Mouse (Mus musculus) urinary bladder, adult 2 months (tissue): ENCODE data around the gene Gfra1. TPM values are rescaled to one million over a fixed set of nuclear protein-coding genes. Genes with fewer than 3 reads are reported as not detected.
A peak's percentile ranks its signal among the peaks of the same experiment; 100 is the strongest.

Experiments used
- DNase-seq: peaks from one replicate; pipeline ENCODE4 v3.0.0; 2022; ENCODE audit warnings: low spot score
- polyA plus RNA-seq: library from polyadenylated mRNA; depleted of rRNA; stranded (reverse); fragments of >200 nt; gene quantifications from 2 replicates; pipeline ENCODE4 v1.2.3, GENCODE M21; 2012; rRNA removed

Gfra1 gene
- 4.7 and 6.4 TPM in 2 replicates for polyA plus RNA-seq

DNA sequence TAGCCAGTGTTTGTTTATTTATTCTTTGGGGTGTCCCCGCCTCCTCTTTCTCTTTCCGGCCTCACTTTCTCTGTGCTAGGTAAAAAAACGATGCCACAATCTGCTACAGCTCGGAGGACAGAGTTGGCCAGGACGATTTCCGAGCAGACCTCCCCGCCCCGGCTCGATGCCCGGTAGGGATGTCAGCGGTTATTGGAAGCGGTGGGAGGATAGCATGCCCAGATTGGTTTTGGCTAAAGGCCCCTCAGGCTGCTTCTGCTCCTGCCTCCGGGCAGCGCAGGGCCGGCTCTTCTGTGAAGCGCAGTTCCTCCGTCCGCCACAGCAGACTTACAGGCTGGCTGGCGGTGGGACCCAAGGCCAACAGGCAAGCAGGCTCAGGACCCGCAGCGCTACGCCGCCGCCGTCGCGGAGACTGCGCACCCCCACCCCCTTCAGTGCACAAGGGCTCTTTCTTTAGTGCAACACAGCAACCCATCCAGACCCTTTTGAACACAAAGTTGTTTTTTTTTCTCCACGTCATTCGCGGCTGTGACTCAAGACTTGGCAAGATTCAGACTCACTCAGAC, at the start of gene Gfra1:
TSS of gene Gfra1 (minus strand) at position 414 of the 566 bp plus-strand sequence.
- no peak for DNase-seq

DNA sequence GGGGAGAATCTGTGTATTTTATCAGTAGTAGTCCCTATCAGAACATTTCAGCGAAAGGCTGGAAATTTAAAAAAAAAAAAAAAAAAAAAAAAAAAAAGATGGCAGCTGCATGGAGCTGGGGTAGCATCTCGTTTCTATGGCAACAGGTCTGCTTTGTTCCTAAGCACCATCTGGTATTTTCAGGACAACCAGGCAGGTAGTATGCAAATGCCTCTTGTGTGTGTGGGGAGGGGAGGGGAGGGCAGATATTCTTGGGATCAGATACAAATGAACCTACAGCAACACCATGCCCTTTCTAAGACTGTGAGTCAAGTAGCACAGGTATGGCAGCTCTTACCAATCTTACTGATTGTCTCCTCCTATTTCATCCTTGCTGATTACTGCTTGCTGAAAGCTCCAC, 44.3 kb upstream of the Gfra1 start:
- DNase-seq, result no peak

DNA sequence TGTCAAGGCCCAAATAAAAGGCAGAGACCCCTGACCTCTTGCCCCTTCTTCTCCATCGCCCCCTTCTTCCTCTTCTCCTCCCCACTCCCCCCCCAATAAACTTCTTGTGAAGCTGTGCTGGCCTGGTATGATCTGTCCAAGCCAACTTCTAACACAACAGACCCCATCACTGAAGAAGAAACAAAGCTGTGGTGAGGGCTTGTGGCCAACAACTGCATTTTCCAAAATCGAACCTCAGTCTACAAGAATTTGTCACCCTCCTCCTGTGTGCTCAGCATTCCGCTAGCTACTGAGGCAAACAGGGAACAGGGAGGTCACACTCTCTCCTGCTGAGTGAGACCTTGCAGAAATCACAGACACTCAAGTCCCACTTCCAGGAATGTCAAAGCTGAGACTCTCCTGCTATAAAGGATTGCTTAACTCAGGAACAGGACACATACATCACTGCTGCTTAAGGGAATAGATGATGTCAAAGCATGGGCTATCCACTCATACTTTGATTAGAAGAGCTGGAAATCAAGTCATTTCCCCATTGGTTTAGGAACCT, 43.8 kb upstream of the Gfra1 start:
- DNase-seq, result no peak

DNA sequence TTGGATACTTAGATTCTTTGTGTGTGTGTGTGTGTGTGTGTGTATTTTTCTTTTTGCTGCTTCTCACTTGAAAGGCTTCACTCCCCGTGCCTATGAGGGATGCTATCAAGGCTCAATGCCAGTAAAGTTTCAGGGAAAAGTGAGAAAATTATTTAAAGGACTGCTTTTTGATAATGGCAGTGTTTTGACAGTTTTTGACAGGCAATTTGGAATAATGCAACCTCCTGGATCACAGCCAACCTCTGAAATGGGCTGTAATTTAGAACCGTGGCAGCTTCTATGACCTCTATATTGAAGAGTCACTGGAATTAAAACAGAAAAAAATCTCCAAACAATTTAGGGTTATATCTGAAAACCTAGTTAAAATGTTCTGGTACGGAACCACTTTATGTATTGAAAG, 41.4 kb upstream of the Gfra1 start:
- no peak for DNase-seq

DNA sequence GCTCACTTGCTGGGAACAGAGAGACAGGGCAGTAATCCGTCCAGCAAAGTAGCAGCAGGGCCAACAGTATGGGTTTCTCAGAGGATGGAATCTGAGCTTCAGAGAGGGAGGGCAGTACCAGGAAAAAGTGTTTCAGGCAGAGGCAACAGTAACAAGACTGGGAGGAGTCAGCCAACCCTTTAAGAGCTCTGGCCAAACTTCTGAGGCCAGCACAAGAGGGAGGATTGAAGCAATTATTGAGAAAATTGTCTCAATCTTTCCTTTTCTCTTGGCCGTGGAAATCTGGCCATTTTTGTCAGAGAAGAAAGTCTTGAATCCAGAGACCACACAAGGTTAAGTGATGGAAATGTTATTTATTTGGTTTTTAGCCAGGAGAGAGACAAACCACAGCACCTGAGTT, 31.0 kb upstream of the Gfra1 start:
- DNase-seq, result no peak

DNA sequence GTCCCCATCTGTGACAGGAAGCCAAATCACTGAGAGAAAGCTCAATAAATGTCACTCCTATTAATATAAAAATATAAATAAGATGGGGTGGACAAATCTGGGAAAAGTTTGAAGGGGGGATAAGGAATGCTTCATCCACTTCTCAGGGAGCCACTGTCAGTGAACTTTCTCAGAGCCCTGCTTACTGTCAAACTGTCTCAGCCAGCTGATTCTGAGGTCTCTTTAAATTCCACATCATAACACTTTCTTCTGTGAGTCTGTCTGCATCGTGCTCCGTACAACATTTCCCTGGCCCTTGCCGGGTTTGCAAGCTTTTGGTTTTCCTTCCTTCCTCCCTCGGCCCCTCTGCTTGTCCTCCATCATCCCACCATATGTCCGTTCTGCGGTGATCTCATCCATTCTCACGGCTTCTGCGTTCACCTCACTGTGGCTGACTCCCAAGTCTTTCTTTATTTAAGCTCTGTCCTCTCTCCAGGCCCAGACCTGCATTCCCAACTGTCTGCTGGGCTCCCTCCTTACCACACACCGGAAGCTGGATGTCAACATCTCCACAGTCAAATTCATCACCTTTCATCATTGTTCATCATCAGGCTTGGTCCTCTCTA, 26.8 kb upstream of the Gfra1 start:
- DNase-seq, result no peak

DNA sequence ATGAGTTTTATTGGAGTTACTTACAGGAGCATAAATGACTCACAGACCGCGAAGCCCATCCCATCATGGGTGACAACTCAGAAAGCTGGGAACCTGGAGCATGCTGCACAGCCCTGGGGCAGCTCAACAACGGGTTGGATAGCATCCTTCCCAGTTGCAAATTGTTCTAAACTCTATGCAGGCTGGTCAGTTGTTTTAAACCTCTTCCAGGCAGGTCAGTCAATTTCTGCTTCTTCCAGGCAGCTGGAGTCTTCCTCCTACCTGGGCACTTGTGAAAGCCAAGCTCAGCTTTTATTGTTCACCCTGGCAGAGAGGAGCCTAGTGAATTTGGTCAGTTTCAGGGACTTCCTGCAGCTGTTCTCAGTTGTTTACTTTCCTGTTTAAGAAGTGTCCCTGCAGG, 18.5 kb upstream of the Gfra1 start:
- no peak for DNase-seq

DNA sequence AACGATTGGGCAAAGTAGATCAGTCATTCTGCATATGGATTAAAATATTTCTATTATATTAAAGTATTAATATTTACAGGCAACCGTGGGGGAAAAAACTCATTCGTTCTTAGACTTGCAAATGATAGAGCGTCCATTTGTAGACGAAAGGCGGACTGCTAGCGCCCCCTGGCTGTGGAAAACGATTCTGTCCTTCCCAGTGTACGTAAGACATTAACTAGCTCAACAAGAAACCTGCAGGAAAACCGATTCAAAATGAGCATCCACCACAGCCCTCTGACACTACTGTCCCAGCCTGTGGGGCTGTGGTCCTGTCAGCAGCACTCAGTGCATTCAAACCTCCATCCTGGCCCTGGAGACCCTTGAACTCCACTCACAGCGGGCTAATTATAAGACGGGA, 13.7 kb upstream of the Gfra1 start:
- DNase-seq, result peak; percentile 73

DNA sequence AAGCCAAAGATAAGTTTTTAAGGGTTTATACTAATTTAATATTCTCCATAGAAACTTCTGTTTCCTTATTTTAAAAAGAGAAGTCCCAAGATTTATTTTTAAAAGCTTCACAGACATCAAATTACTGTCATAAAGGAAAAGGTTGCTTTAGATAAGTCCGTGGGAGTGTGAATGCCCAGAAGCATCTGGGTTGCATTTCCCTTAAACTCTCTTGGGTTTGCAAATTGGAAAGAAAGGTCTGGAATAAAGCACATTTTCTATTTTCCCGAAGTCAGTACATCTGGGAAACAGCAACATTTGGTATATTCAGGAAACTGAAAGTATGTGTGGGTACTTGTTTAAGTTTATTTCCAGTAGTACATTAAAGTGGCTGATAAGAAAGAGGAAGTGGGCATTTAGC, 12.6 kb upstream of the Gfra1 start:
- DNase-seq, result no peak

DNA sequence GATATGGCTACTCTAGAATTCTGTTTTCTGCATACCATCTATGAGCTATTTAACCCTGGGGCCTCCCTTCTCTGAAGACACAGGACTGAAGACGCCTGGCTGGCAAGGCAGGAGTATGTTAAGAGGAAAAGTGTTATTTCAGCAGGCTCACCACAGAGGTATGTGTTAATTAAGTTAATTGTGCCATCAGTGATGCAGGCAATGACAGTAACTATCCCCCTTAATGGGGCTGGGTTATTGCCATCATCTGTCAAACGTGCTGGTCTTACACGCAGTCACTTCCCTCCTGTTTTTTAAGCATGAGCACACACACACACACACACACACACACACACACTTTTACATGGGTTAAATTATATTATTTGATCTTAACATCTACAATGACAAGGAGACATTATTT, 8.0 kb upstream of the Gfra1 start:
- no peak for DNase-seq

DNA sequence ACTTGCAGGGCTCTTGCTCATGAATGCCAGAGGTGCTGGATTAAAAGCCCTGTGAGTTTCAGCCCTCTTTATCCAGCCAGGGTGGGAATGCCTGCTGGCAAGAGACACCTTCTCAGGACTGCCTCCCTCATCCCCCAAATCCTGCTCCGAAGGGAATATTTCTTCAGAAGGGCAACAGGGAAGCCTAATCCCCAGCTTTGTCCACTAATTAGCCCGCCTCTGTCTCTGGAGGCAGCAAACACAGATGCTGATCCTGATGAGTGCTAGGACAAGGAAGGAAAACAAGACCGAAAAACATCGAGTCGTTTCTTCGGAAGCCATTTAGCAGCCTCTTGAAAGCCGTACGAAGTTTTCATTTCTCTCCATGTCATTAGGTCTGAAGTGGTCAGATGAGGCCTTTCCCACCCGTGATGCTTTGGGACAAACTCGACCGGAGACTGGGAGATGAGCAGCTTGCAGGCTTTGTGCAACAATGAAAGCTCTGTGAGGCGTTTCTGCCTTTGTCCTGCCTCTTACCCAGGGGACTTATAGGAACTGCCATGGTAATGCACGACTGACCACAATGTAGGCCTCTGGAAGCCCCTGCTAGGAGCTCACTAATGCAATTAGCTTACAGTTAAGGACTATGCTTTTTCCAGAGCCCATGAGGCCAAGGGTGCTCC, 4.8 kb upstream of the Gfra1 start:
- no peak for DNase-seq

DNA sequence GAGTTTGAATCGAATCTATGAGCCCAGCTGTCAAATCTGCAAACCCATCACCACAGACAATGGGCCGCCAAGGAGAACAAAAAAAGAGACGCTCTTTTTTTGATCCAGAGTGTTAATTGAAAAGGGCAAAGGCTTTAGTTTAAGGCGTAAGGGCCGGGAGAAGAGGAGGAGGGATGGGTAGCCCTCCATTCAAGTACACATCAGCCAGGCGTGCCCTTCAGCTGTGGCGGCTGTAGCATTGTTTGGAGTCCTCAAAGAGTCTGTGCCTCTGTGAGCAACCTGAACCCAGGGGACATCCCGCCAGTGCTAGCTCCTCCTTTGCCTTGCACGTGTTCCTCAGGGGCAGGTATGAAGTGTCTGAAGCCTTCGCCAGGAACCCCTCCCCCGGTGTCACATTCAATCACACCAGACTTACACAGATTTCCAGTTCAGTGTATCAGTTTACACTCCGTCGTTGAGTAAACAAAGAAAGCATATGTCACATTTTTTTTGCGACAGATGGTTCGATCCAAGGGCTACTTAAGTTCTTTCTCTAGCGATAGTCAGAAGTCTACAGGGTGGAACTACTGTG, 867 bp upstream of the Gfra1 start:
- no peak for DNase-seq

DNA sequence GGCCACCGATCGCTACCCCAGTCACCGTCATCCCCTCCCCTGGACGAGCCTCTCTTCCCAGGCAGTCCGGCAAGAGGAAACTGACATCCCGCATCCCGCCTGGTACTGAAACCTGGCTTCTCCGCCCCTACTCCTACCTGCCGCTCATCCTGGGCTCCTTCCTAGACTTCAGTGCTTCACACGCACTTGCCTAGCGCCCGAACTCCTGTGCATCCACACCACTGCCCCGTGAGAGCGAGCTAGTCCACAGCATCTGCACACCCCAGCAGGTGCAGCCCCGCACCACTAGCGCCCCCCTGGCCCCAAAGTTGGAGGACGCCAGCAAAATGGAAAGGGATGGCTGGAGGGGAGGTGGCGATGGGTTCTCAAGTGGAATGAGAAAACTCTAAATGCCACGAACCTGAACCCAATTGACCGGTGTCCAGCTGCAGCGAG, 631 bp downstream of the Gfra1 start:
- DNase-seq, result peak; percentile 39

DNA sequence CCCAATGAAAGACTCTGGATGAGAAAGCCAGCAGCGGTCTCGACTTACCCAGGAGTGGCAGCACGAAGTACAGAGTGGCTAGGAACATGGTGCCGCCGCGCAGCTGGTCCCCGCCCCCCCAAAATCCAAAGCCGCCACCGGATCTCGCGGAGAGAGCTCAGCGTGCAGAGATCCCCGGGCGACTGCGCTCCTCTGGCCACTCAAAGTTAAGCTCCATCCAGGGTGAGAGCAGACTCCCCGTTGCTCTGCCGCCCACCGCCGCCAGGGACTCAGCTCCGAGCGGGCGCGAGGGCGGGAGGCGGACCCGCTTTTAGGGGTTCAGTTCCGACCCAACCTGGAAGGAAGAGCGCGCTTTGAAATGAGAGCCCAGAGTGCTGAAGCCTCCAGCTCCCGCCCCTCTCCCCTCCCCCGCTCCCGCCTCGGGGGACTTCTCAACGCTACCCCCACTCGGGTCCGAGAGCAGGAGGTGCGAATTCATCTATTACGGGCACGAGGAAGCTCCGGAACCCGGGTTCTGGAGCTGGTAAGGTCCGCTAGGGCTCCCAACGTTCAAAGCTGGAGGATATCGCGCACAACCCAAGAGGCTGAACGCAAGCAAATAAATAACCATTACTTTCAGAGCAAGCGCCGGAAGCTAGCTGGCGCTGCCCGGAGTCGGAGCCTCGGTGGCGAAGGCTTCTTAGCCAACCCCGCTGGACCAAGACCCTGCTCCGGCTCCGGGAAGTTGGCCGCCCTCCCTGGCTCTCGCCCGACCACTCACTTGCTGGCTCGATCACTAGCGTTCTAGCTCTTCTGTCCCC, 1.2 kb downstream of the Gfra1 start:
- DNase-seq, result peak; percentile 38

DNA sequence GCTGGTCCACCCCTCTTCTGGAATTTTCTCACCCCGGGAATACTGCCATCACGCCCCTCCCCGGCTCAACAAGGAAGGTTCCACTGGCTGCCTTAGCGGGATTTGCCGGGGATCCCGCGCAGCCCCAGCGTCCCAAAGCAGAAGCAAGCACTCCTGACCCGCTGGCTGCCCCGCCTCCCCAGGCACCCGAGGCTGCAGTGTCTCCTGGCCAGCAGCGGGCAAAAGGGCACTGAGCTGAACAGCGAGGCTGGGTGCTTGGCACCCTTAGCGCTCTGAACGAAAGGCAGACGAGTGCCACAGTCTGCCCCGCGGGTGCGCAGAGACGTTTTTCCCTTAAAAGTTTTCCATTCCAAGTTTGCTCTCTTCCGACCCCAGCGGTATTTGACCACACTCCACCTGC, 2.1 kb downstream of the Gfra1 start:
- DNase-seq, result peak; percentile 41

DNA sequence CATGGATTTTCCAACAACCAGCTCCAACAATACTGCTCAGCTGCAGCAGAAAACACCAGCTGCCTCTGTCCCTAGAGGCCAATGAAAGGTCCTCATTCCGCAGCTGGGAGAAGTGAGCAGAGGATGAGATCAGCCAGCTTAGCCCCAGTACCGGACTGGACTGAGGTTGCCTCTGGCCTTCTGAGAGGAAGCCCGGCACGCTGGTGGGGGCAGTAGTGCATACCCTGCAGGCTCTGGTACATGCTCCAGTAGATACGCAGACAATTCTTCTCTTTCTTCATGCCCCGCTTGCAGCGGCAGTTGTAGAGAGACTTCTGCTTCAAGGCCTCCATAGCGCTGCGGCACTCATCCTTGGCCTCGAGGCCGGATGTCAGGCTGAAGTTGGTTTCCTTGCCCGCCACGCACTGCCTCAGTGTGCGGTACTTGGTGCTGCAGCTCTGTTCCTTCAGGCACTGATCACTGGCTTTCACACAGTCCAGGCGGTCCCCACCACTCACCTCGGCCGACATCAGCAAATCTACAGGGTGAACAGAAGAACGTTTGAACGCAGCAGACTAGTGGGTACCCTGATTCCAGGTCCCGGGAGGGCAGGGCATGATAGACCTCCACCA, 2.7 kb downstream of the Gfra1 start:
- no peak for DNase-seq

DNA sequence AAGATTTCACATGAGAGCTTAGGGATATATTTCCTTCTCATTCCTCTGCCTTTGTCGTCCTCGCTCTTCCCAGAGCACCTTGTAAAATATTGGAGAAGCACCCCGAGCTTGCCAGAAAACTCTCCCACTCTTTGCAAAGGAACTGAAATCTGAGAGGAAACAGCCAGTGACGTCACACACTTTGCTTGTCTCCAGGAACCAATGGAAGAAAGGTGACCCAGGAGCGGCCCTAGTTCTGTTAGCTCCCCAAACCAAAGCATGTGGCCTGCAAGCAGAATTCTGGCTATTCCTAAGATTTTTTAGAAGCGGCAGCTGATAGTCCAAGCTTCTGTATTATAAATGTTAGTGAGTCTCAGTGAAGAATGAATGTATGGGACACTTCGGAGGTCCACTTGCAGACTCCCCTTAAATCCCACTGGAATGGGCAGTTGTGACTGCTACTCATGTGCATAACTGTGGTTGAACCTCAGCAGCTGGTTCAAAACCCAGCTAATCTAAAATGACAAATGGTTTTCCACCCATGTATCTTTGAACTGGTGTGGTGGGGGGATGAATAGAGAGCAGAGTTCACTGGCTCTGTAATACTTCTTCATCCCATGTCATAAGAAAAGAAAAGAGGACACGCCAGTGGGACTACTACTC, 3.4 kb downstream of the Gfra1 start:
- DNase-seq, result no peak

DNA sequence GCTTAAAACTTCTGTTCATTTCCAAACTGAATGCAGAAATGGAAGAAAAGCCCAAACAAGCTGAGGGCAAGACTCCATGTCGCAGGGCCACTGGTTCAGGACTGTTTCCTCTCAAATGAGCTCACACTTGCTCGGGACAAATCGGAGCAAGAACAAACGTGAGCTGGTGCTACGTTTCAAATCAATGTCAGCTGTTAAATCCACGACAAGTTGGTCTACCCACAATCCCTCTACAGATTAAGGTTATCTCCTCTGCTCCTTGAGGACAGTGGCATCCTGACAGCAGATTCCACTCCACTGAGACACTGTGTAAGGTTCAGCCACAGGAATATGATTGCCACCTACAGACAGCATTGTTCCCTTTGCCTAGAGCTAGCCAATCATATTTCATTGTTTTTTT, 4.4 kb downstream of the Gfra1 start:
- no peak for DNase-seq

DNA sequence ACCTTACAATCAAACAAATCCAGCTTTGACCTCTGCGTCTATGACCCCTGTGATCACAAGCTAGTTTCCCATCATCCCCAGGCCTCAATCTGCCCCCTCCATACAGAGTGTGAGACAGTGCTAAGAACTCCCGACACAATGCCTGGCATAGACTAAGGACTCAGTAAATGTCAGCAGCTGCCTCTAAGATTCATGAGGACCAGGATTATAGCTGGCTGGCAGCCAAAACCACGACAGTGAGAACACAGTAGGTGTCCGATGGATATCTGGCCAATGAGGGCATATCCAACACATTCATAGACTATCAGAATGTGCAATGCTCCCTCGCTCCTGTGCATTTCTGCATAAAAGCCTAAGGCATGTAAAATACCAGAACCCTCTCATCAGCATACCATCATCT, 5.0 kb downstream of the Gfra1 start:
- DNase-seq, result no peak

DNA sequence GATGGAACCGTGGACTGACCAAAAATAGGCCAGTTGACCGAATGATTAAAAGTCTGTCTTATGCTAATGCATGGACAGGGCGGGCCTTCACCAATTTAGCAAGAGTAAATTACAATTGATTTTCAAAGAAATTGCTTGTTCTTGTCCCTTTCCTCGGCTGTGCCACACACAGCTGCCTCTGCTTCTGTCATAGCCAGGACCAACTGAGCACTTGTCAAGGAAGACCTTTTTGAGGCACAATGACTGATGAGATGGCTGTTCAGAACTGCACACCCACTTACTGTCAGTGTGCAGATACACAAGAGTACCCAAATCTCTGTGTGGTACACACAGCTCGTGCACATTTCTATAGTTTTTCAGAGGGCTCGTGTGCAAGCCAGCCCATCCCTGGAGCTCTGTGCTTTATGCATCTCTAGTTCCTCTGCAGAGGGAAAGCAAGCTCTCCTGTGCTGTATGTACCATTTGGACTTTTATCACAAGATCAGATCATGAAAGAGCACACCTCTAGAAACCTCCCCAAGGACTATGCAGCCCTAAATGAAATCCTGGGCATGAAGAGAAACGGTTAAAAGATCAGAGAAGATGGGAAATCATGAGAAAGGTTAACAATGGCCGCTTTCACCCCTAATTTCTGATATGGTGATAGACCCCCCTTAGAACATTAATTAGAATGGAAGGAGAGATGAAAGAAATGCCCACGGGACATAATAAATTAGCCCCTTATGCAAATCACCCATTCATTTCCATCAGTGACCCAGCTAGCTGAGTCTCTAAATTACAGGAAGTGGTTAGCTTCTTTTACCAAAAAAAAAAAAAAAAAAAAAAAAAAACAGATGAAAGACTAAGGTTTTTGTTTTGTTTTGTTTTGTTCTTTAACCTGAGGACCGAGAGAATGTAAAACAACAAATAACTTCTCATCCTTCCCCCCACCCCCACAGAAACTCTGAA, 12.7 kb downstream of the Gfra1 start:
- no peak for DNase-seq
